Mouse (Mus musculus) hindbrain, embryonic 10.5 days (tissue): ENCODE data around the gene Sh2d4b. TPM values are rescaled to one million over a fixed set of nuclear protein-coding genes. Genes with fewer than 3 reads are reported as not detected.
A peak's percentile ranks its signal among the peaks of the same experiment; 100 is the strongest.

Experiments used
- DNase-seq: peaks from one replicate; pipeline ENCODE4 v3.0.0-alpha.2; 2017; ENCODE audit warnings: low spot score
- H3K27ac ChIP-seq: fragments of 300-500 bp; sonication (generic); 2 replicates; pipeline ENCODE4 v1.5.1; 2016; ENCODE audit warnings: mild to moderate bottlenecking, moderate library complexity
- H3K27me3 ChIP-seq: fragments of 300-500 bp; sonication (generic); 2 replicates; pipeline ENCODE4 v1.6.1; 2016; ENCODE audit warnings: mild to moderate bottlenecking; ENCODE audit not compliant: poor library complexity, insufficient read depth, severe bottlenecking
- H3K36me3 ChIP-seq: fragments of 300-500 bp; sonication (generic); 2 replicates; pipeline ENCODE4 v1.6.1; 2016; ENCODE audit warnings: mild to moderate bottlenecking, moderate library complexity
- H3K4me1 ChIP-seq: fragments of 300-500 bp; sonication (generic); replicated peaks from 2 replicates; pipeline ENCODE4 v1.6.1; 2016; ENCODE audit warnings: mild to moderate bottlenecking
- H3K4me3 ChIP-seq: fragments of 300-500 bp; sonication (generic); 2 replicates; pipeline ENCODE4 v1.5.1; 2016; ENCODE audit warnings: mild to moderate bottlenecking, moderate library complexity
- H3K9me3 ChIP-seq: fragments of 300-500 bp; sonication (generic); 2 replicates; pipeline ENCODE4 v1.6.1; 2016; ENCODE audit warnings: mild to moderate bottlenecking, moderate library complexity
- WGBS: fragments of 180-500 bp; shearing (Covaris S2); methylation state at CpG from one replicate; pipeline ENCODE4 v1.1.7; 2016; 5-methylcytosine and 5-hydroxymethylcytosine counted together
- polyA plus RNA-seq: library from polyadenylated mRNA; unstranded; fragments of >200 nt; fragmentation: Nextera tagmentation; extraction: Ambion mirVana; gene quantifications from 2 replicates; pipeline ENCODE4 v1.2.1, GENCODE M21; 2016

Gene Sh2d4b
- 0.41 and 0.64 TPM in 2 replicates for polyA plus RNA-seq

GRCm38 (mm10) chr14:40893196-40893595 lies at the start of gene Sh2d4b:
TSS of gene Sh2d4b (minus strand) at chr14:40893266.
- H3K9me3 ChIP-seq = no peaks in the 10 kb centered on the region
- H3K4me1 ChIP-seq = peaks cover 21% of the 10 kb centered on the region
- 74% methylated on average over 3 of the region's 3 CpGs for WGBS
- H3K36me3 ChIP-seq = no peaks in the 10 kb centered on the region
- no peaks in the 10 kb centered on the region for H3K27me3 ChIP-seq
- no peak within 1 kb of the TSS for H3K4me3 ChIP-seq
- DNase-seq = peak; percentile 2
- no peak within 1 kb of the TSS for H3K27ac ChIP-seq

- Histone ChIP-seq H3K27me3 (no peaks in the 10 kb centered on the region), H3K4me1 (0 out of 2 replicates have a peak, but pooled peaks cover 8% of the 10 kb centered on the region), H3K4me3 (no peak overlapping the region), H3K9me3 (no peaks in the 10 kb centered on the region), H3K27ac (no peak overlapping the region), H3K36me3 (peaks cover 26% of the 10 kb centered on the region)
- DNase-seq = no peak
- WGBS = 89% methylated on average over 2 of the region's 2 CpGs
Observed at GRCm38 (mm10) chr14:40942429-40942828, 49.4 kb upstream of the Sh2d4b start.

GRCm38 (mm10) chr14:40938380-40938987 lies 45.4 kb upstream of the Sh2d4b start:
- Histone ChIP-seq H3K27ac (no peak overlapping the region), H3K4me3 (no peak overlapping the region), H3K4me1 (peaks cover 26% of the 10 kb centered on the region), H3K27me3 (no peaks in the 10 kb centered on the region), H3K36me3 (peaks cover 20% of the 10 kb centered on the region), H3K9me3 (no peaks in the 10 kb centered on the region)
- 92% methylated on average over 11 of the region's 11 CpGs for WGBS
- no peak for DNase-seq

- DNase-seq = no peak
- 62% methylated on average over 4 of the region's 4 CpGs for WGBS
Observed at GRCm38 (mm10) chr14:40937052-40937451, 44.0 kb upstream of the Sh2d4b start.

GRCm38 (mm10) chr14:40935481-40935880 lies 42.4 kb upstream of the Sh2d4b start:
- Histone ChIP-seq H3K27me3 (no peaks in the 10 kb centered on the region), H3K36me3 (peaks cover 33% of the 10 kb centered on the region), H3K27ac (no peak overlapping the region), H3K4me3 (no peak overlapping the region), H3K4me1 (peaks cover 49% of the 10 kb centered on the region), H3K9me3 (no peaks in the 10 kb centered on the region)
- 95% methylated on average over 1 of the region's 1 CpGs for WGBS
- no peak for DNase-seq

More at GRCm38 (mm10) chr14:40937052-40937451, 44.0 kb upstream of the Sh2d4b start:
- H3K36me3 ChIP-seq = peaks cover 33% of the 10 kb centered on the region
- H3K4me3 ChIP-seq = no peak overlapping the region
- H3K4me1 ChIP-seq = peaks cover 34% of the 10 kb centered on the region
- no peaks in the 10 kb centered on the region for H3K27me3 ChIP-seq
- H3K9me3 ChIP-seq = no peaks in the 10 kb centered on the region
- H3K27ac ChIP-seq = no peak overlapping the region

- 86% methylated on average over 2 of the region's 2 CpGs for WGBS
- Histone ChIP-seq H3K4me3 (no peak overlapping the region), H3K27ac (no peak overlapping the region), H3K36me3 (peaks cover 33% of the 10 kb centered on the region), H3K9me3 (no peaks in the 10 kb centered on the region), H3K4me1 (peaks cover 48% of the 10 kb centered on the region), H3K27me3 (no peaks in the 10 kb centered on the region)
- DNase-seq = no peak
Observed at GRCm38 (mm10) chr14:40935054-40935453, 42.0 kb upstream of the Sh2d4b start.

- peaks cover 29% of the 10 kb centered on the region for H3K36me3 ChIP-seq
- peaks cover 53% of the 10 kb centered on the region for H3K4me1 ChIP-seq
- H3K27ac ChIP-seq = no peak overlapping the region
- WGBS = 87% methylated on average over 7 of the region's 7 CpGs
- no peaks in the 10 kb centered on the region for H3K9me3 ChIP-seq
- no peaks in the 10 kb centered on the region for H3K27me3 ChIP-seq
- no peak for DNase-seq
- no peak overlapping the region for H3K4me3 ChIP-seq
Observed at GRCm38 (mm10) chr14:40933328-40933727, 40.3 kb upstream of the Sh2d4b start.

- Histone ChIP-seq H3K27ac (0 out of 2 replicates have a peak overlapping the region, but pooled peaks have one; percentile 23), H3K4me1 (peaks cover 51% of the 10 kb centered on the region), H3K36me3 (peaks cover 29% of the 10 kb centered on the region), H3K27me3 (no peaks in the 10 kb centered on the region), H3K4me3 (no peak overlapping the region), H3K9me3 (no peaks in the 10 kb centered on the region)
- 81% methylated on average over 9 of the region's 9 CpGs for WGBS
- DNase-seq = no peak
Observed at GRCm38 (mm10) chr14:40932225-40932624, 39.2 kb upstream of the Sh2d4b start.

GRCm38 (mm10) chr14:40931115-40931829 lies 38.2 kb upstream of the Sh2d4b start:
- Histone ChIP-seq H3K27me3 (no peaks in the 10 kb centered on the region), H3K36me3 (peaks cover 28% of the 10 kb centered on the region), H3K4me3 (no peak overlapping the region), H3K4me1 (peaks cover 48% of the 10 kb centered on the region), H3K27ac (peak overlapping the region; percentile 50; the same call in 1 of the 2 replicates), H3K9me3 (no peaks in the 10 kb centered on the region)
- DNase-seq = no peak
- WGBS = 60% methylated on average over 3 of the region's 3 CpGs

GRCm38 (mm10) chr14:40929943-40930342 lies 36.9 kb upstream of the Sh2d4b start:
- Histone ChIP-seq H3K27me3 (no peaks in the 10 kb centered on the region), H3K4me1 (peaks cover 43% of the 10 kb centered on the region), H3K4me3 (no peak overlapping the region), H3K27ac (no peak overlapping the region), H3K36me3 (peaks cover 33% of the 10 kb centered on the region), H3K9me3 (no peaks in the 10 kb centered on the region)
- 93% methylated on average over 2 of the region's 2 CpGs for WGBS
- DNase-seq = no peak

GRCm38 (mm10) chr14:40928897-40929296 lies 35.8 kb upstream of the Sh2d4b start:
- 79% methylated on average over 5 of the region's 5 CpGs for WGBS
- H3K36me3 ChIP-seq = peaks cover 34% of the 10 kb centered on the region
- H3K9me3 ChIP-seq = no peaks in the 10 kb centered on the region
- DNase-seq = no peak
- H3K27me3 ChIP-seq = no peaks in the 10 kb centered on the region
- peaks cover 44% of the 10 kb centered on the region for H3K4me1 ChIP-seq
- H3K27ac ChIP-seq = no peak overlapping the region
- H3K4me3 ChIP-seq = no peak overlapping the region

GRCm38 (mm10) chr14:40927041-40927440 lies 34.0 kb upstream of the Sh2d4b start:
- no peak overlapping the region for H3K4me3 ChIP-seq
- H3K36me3 ChIP-seq = peaks cover 34% of the 10 kb centered on the region
- H3K27me3 ChIP-seq = no peaks in the 10 kb centered on the region
- H3K27ac ChIP-seq = no peak overlapping the region
- DNase-seq = no peak
- peaks cover 32% of the 10 kb centered on the region for H3K4me1 ChIP-seq
- 91% methylated on average over 2 of the region's 2 CpGs for WGBS
- H3K9me3 ChIP-seq = no peaks in the 10 kb centered on the region

GRCm38 (mm10) chr14:40924378-40925113 lies 31.5 kb upstream of the Sh2d4b start:
- DNase-seq = peak; percentile 27

More at GRCm38 (mm10) chr14:40924378-40925113, 31.5 kb upstream of the Sh2d4b start:
- Histone ChIP-seq H3K36me3 (peaks cover 44% of the 10 kb centered on the region), H3K27me3 (no peaks in the 10 kb centered on the region), H3K27ac (peak overlapping the region; percentile 43; the same call in 1 of the 2 replicates), H3K9me3 (no peaks in the 10 kb centered on the region), H3K4me3 (no peak overlapping the region), H3K4me1 (peaks cover 23% of the 10 kb centered on the region)
- WGBS = 64% methylated on average over 10 of the region's 10 CpGs
